Mouse (Mus musculus) embryonic facial prominence, embryonic 15.5 days (tissue): ENCODE measurements around the gene Smurf1. TPM values are rescaled to one million over a fixed set of nuclear protein-coding genes. Genes with fewer than 3 reads are reported as not detected.

Experiments
- ATAC-seq: fragments of 200-750 bp; cut with Nextera tagmentation; 2 replicates; pipeline ENCODE4 v1.8.0; 2017; ENCODE audit warnings: low read depth, moderate TSS enrichment; ENCODE audit not compliant: insufficient number of reproducible peaks, low FRiP score, low TSS enrichment
- H3K27ac ChIP-seq: fragments of 300-500 bp; sonication (generic); replicated peaks from 2 replicates; pipeline ENCODE4 v1.5.1; 2015; ENCODE audit warnings: mild to moderate bottlenecking, inconsistent platforms
- H3K27me3 ChIP-seq: fragments of 300-500 bp; sonication (generic); 2 replicates; pipeline ENCODE4 v1.6.1; 2015; ENCODE audit warnings: inconsistent platforms
- H3K36me3 ChIP-seq: fragments of 300-500 bp; sonication (generic); 2 replicates; pipeline ENCODE4 v1.6.1; 2015; ENCODE audit warnings: mild to moderate bottlenecking, inconsistent platforms
- H3K4me1 ChIP-seq: fragments of 300-500 bp; sonication (generic); 2 replicates; pipeline ENCODE4 v1.6.1; 2015; ENCODE audit warnings: inconsistent platforms
- H3K4me2 ChIP-seq: fragments of 300-500 bp; sonication (generic); replicated peaks from 2 replicates; pipeline ENCODE4 v1.6.1; 2015; ENCODE audit warnings: mild to moderate bottlenecking, inconsistent platforms
- H3K4me3 ChIP-seq: fragments of 300-500 bp; sonication (generic); replicated peaks from 2 replicates; pipeline ENCODE4 v1.5.1; 2015; ENCODE audit warnings: mild to moderate bottlenecking, inconsistent platforms
- H3K9ac ChIP-seq: fragments of 300-500 bp; sonication (generic); 2 replicates; pipeline ENCODE4 v1.6.1; 2015; ENCODE audit warnings: inconsistent platforms
- H3K9me3 ChIP-seq: fragments of 300-500 bp; sonication (generic); replicated peaks from 2 replicates; pipeline ENCODE4 v1.6.1; 2016; ENCODE audit warnings: inconsistent platforms
- WGBS: fragments of 180-500 bp; shearing (Covaris S2); methylation state at CpG from one replicate; pipeline ENCODE4 v1.1.7; 2015; 5-methylcytosine and 5-hydroxymethylcytosine counted together
- polyA plus RNA-seq: library from polyadenylated mRNA; unstranded; fragments of >200 nt; fragmentation: Nextera tagmentation; extraction: Ambion mirVana; gene quantifications from 2 replicates; pipeline ENCODE4 v1.2.1, GENCODE M21; 2015

Gene Smurf1
- polyA plus RNA-seq: 18.5 and 19.3 TPM in 2 replicates

DNA sequence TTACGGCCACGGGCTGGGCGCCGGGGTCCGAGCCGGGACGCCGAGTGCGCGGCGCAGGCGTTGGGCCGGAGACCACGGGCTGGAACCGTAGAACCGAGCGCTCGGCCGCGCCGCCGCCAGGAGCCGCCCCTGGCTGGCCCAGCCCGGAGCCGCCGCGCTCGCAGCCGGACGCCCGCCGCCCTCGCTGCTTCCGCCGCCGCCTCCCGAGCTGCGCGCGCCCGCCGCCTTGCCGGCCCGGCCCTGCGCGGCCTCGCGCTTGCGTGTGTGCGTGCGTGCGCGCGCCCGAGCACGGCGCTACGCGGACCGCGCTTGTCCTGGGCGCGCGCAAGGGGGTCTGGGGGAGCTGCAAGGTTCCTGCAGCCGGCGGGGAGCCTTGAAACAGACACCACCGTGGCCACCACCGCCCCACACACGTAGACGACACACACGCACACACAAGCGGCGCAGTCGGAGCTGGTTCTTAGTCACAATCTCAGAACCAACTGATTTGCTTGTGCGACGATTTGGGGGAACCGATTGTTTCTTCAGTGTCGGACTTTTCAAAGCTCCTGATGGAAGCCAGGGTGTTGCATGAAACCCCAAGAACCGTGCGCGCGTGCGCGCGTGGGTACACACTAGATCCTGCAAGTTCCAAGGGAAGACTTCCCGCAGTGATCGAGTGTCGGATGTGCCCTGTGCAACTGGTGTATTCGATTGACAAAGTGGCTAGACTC is at the start of gene Smurf1:
Gene Smurf1, minus strand, starts transcription at position 209 of the 713 bp plus-strand sequence.
- under 1% methylated on average over 89 of the region's 89 CpGs for whole genome bisulfite sequencing
- peak within 1 kb of the TSS; percentile 58 for H3K4me2 ChIP-seq
- H3K9ac ChIP-seq: peak within 1 kb of the TSS; percentile 97
- H3K36me3 ChIP-seq: no peaks in the 10 kb centered on the region
- H3K27ac ChIP-seq: peak within 1 kb of the TSS; percentile 95
- peak within 1 kb of the TSS; percentile 92 for H3K4me3 ChIP-seq
- peak; percentile 79 for ATAC-seq
- H3K27me3 ChIP-seq: no peaks in the 10 kb centered on the region
- H3K9me3 ChIP-seq: no peaks in the 10 kb centered on the region
- peaks cover 32% of the 10 kb centered on the region for H3K4me1 ChIP-seq

DNA sequence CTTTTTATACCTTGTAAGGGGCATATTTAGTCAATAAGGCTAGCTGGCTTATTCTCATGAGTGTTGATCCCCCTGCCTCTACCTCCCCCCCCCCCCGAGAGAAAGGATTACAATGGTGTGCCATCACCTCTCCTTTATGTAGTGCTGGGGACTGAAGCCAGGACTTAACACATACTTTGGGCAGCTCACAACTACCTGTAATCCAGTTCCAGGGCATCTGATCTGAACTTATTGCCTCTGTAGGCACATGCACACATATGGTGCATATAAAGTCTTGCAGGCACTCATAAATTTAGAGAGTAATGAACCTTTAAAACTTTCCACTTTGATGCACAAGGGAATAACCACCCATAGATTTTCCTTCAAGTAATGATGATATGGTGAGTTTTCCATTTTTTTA is 48.6 kb upstream of the Smurf1 start:
- no peak overlapping the region for H3K9ac ChIP-seq
- no peak overlapping the region for H3K4me3 ChIP-seq
- H3K4me2 ChIP-seq: no peak overlapping the region
- H3K4me1 ChIP-seq: no peaks in the 10 kb centered on the region
- no peak for ATAC-seq
- no peaks in the 10 kb centered on the region for H3K27me3 ChIP-seq
- WGBS: 61% methylated on average over 1 of the region's 1 CpGs
- H3K27ac ChIP-seq: no peak overlapping the region
- H3K9me3 ChIP-seq: no peaks in the 10 kb centered on the region
- no peaks in the 10 kb centered on the region for H3K36me3 ChIP-seq

DNA sequence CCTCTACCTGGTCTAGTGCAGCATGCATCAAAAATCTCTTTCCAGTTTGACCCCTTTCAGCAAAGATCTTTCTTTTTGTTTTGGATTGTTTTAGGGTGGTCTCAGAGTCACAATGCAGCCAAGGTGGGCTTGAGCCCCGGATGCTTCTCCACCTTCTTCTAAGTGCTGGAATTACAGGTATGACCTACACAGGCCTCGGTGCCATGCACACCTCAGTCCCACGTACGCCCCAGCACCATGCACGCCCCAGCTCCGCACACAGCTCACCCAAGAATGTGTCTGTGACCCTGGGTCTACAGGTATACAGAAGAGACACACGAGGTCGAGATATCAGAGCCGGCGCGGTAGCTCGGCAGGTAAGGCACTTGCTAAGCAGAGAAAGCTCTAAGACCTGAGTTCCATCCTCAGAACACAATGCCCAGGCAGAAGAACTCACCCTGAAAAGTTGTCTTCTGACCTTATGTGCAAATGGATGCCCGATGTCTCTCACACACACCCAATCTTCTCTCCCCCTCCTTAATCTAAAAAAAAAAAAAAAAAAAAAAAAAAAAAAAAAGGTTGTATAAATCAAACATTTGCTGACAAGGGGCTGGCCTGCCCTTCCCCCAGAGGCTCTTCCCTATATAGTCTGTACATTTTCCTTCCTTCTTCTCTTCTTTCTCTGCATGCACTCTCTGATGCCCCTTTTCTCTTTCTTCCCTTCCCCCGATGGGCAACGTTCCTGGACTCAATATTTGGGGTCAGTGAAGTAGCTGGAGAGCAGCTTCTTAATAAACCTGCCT is 43.4 kb upstream of the Smurf1 start:
- Histone ChIP-seq H3K27me3 (no peaks in the 10 kb centered on the region), H3K4me1 (no peaks in the 10 kb centered on the region), H3K4me2 (no peak overlapping the region), H3K9ac (no peak overlapping the region), H3K27ac (no peak overlapping the region), H3K9me3 (no peaks in the 10 kb centered on the region), H3K36me3 (no peaks in the 10 kb centered on the region), H3K4me3 (no peak overlapping the region)
- no peak for ATAC-seq
- 87% methylated on average over 15 of the region's 15 CpGs for WGBS

DNA sequence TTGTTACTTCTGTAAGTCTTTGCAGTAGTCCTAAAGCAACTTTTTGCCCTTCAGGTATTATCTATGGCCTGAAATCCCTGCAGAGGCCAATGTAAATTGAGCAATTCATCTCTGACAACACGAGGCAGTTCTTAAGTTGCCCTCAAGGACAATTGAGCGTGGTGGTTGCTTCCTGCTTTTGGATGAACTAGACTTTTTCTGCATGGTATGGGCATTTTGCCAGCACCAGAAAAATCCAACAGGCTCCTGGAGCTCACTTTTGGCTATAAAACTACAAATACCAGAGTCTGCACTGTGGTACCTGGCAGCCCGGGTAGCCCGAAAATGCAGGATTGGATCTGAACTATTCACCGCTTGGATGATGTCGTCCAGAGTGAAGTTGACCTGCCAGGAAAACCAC is 39.9 kb upstream of the Smurf1 start:
- Histone ChIP-seq H3K36me3 (no peaks in the 10 kb centered on the region), H3K4me1 (no peaks in the 10 kb centered on the region), H3K9me3 (no peaks in the 10 kb centered on the region), H3K27ac (no peak overlapping the region), H3K4me2 (no peak overlapping the region), H3K9ac (no peak overlapping the region), H3K27me3 (no peaks in the 10 kb centered on the region), H3K4me3 (no peak overlapping the region)
- ATAC-seq: no peak
- 68% methylated on average over 6 of the region's 6 CpGs for WGBS

DNA sequence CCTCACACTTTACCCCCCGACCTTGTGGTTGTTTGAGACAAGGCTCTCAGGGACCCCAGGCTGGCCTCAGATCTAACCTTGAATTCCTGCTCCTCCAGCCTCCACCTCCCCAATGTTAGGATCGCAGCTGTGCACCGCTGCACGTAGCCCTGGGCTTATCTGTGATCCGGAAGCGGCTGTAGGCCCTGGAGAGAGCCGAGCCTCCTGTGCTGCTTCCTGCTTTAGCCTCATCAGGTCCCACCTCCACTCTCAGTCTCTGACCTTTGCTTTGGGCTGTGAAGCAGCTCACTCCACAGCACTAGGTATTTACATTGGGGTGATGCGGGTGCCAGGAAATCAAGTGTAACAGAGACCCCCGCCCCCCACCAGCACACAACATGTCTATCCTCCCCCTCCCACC is 38.8 kb upstream of the Smurf1 start:
- Histone ChIP-seq H3K36me3 (no peaks in the 10 kb centered on the region), H3K4me1 (no peaks in the 10 kb centered on the region), H3K9ac (no peak overlapping the region), H3K4me2 (no peak overlapping the region), H3K27ac (no peak overlapping the region), H3K4me3 (no peak overlapping the region), H3K27me3 (no peaks in the 10 kb centered on the region), H3K9me3 (no peaks in the 10 kb centered on the region)
- no peak for ATAC-seq
- 79% methylated on average over 9 of the region's 9 CpGs for WGBS

DNA sequence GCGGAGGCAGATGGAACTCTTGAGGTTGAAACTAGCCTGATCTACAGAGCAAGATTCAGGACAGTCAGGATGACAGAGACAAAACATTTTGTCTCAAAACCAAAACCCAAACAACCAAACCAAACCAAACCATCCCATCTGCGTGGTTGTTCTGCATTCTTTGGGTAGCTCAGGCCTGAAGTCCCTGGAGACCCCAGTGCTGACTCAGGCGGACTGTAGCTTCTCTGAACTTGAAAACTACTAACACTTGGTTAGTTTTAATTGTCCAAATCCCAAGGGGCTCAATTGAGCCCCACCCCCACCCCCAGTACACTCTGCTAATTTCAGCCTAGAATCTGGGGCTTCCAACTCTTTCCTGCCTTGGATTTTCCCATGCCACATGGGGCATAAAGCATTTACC is 37.7 kb upstream of the Smurf1 start:
- Histone ChIP-seq H3K27me3 (no peaks in the 10 kb centered on the region), H3K4me2 (no peak overlapping the region), H3K4me1 (no peaks in the 10 kb centered on the region), H3K27ac (no peak overlapping the region), H3K36me3 (no peaks in the 10 kb centered on the region), H3K4me3 (no peak overlapping the region), H3K9me3 (no peaks in the 10 kb centered on the region), H3K9ac (no peak overlapping the region)
- ATAC-seq: no peak
- WGBS: 60% methylated on average over 3 of the region's 3 CpGs

DNA sequence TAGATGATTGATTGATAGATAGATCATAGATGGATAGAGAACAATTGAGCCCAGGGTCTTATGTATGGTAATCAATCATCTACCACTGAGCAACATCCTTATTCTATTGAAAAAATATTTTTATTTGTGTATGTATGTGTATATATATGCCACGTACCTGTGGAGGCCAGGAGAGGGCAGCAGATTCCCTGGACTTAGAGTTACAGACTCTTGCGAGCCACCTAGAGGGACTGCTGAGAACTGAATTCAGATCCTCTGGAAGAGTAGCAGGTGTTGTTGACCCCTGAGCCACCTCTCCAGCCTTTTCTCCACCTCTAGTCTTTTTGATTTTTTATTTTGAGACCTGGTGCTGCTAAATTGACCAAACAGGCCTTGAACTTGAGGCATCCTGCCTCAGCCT is 32.8 kb upstream of the Smurf1 start:
- Histone ChIP-seq H3K9me3 (no peaks in the 10 kb centered on the region), H3K4me2 (no peak overlapping the region), H3K4me3 (no peak overlapping the region), H3K27me3 (no peaks in the 10 kb centered on the region), H3K9ac (no peak overlapping the region), H3K36me3 (no peaks in the 10 kb centered on the region), H3K27ac (no peak overlapping the region), H3K4me1 (no peaks in the 10 kb centered on the region)
- WGBS: 31% methylated on average over 2 of the region's 2 CpGs
- ATAC-seq: no peak

DNA sequence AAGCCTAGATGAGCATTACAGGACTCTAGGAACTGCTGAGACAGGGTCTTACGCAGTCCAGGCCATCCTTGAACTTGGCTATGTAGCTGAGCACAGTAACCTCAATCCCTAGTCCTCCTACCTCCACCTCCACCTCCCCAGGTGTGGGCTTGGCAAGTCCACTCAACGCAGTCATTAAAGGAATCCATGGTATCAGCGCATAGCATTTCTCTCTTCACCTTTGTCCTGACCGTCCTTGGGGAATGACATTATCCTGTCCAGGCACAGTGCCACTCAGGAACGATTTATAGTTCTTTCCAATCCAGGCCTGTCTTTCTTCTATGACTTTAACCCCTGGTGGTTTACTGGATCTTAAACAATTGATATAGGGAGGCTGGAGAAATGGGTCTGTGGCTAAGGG is 24.8 kb upstream of the Smurf1 start:
- no peak overlapping the region for H3K9ac ChIP-seq
- H3K4me1 ChIP-seq: no peaks in the 10 kb centered on the region
- no peak overlapping the region for H3K4me3 ChIP-seq
- no peak overlapping the region for H3K4me2 ChIP-seq
- H3K9me3 ChIP-seq: no peaks in the 10 kb centered on the region
- 67% methylated on average over 5 of the region's 5 CpGs for WGBS
- no peak for ATAC-seq
- no peak overlapping the region for H3K27ac ChIP-seq
- H3K36me3 ChIP-seq: no peaks in the 10 kb centered on the region
- no peaks in the 10 kb centered on the region for H3K27me3 ChIP-seq

DNA sequence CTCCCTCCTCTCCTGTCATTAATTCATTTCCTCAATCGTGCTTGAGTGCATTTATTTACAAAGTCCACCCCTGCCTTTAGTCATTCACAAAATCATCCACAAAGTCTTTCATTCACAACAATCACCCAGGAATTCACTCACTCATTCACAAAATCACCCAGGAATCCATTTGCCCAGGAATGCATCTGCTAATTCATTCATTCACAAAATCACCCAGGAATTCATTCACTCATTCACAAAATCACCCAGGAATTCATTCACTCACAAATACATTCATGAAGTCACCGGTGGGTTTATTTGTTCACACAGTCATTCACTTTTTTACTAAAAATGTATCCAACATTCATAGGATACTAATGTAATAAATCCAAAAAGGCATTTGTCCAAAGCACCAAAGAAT is 24.4 kb upstream of the Smurf1 start:
- WGBS: 59% methylated on average over 2 of the region's 2 CpGs
- no peak for ATAC-seq

DNA sequence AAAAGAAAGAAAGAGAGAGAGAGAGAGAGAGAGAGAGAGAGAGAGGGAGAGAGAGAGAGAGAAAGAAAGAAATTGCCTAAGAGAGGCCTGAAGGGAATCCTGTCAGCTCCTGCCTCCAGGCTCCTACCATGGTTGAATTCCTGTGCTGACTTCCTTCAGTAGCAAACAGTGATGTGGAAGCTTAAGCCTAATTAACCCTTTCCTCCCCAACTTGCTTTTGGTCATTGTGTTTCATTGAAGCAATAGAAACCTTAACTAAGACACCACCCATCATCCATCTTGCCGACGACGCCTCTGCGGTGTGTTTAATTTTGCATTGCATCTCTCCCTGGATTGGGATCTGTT is 23.4 kb upstream of the Smurf1 start:
- ATAC-seq: no peak
- Histone ChIP-seq H3K27ac (no peak overlapping the region), H3K4me1 (no peaks in the 10 kb centered on the region), H3K4me2 (no peak overlapping the region), H3K27me3 (no peaks in the 10 kb centered on the region), H3K9ac (no peak overlapping the region), H3K4me3 (no peak overlapping the region), H3K36me3 (no peaks in the 10 kb centered on the region), H3K9me3 (no peaks in the 10 kb centered on the region)
- WGBS: 80% methylated on average over 4 of the region's 4 CpGs

More for the DNA sequence above, 24.4 kb upstream of the Smurf1 start:
- Histone ChIP-seq H3K27me3 (no peaks in the 10 kb centered on the region), H3K4me3 (no peak overlapping the region), H3K9me3 (no peaks in the 10 kb centered on the region), H3K4me1 (no peaks in the 10 kb centered on the region), H3K36me3 (no peaks in the 10 kb centered on the region), H3K27ac (no peak overlapping the region), H3K4me2 (no peak overlapping the region), H3K9ac (no peak overlapping the region)

DNA sequence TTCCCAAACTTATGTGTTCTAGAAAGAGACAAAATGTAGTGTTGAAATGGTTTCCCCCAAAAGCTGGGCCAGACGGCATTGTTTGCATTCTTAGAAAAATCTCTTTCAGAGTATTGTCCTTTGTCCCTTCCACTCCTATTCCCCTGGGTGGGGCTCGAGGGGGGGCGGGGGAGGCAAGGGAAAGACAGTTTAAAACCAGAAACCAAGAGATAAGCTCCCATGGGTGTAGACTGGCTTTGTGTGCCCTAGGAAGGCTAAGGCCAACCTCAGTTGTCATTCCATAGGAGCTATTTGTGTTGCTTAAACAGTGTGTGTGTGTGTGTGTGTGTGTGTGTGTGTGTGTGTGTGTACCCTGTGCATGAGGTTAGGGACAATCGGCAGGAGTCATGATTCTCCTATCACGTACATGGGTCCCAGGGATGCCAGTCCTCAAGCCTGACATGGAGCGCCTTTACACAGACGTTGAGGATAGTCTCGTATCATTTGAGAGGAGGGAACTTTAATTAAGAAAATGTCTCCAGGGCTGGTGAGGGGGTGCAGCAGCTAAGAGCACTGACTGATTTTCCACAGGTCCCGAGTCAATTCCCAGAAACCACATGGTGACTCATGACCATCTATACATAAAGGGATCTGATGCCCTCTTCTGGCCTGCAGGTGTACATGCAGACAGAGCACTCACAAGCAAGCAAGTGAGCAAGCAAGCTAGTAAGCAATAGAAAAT is 22.9 kb upstream of the Smurf1 start:
- H3K9ac ChIP-seq: no peak overlapping the region
- H3K4me1 ChIP-seq: no peaks in the 10 kb centered on the region
- no peaks in the 10 kb centered on the region for H3K9me3 ChIP-seq
- ATAC-seq: 0 out of 2 replicates have a peak, but pooled peaks have one; percentile 26
- no peak overlapping the region for H3K4me3 ChIP-seq
- no peaks in the 10 kb centered on the region for H3K36me3 ChIP-seq
- 44% methylated on average over 9 of the region's 9 CpGs for whole genome bisulfite sequencing
- no peak overlapping the region for H3K27ac ChIP-seq
- no peak overlapping the region for H3K4me2 ChIP-seq
- H3K27me3 ChIP-seq: no peaks in the 10 kb centered on the region
